Mouse (Mus musculus): Measurements from ENCODE around the gene Epha1. TPM values are rescaled to one million over a fixed set of nuclear protein-coding genes. Genes with fewer than 3 reads are reported as not detected.
A peak's percentile ranks its signal among the peaks of the same experiment; 100 is the strongest.

Gene Epha1
- polyA plus RNA-seq, 1 experiment from 2014 or later: 9.4 TPM

- H3K27ac ChIP-seq: no peak overlapping the region
- H3K4me1 ChIP-seq: peaks cover 2% of the 10 kb centered on the region
- H3K4me3 ChIP-seq: no peak overlapping the region
- H3K9ac ChIP-seq: no peak overlapping the region
- ATAC-seq (ENCODE audit: low FRiP score, low read depth): no peak
- H3K27me3 ChIP-seq: peaks cover 9% of the 10 kb centered on the region
- H3K4me2 ChIP-seq (replicated peaks): no peak overlapping the region
- H3K9me3 ChIP-seq: no peaks in the 10 kb centered on the region
- H3K36me3 ChIP-seq: no peaks in the 10 kb centered on the region
- 73% methylated on average over 3 of the region's 3 CpGs for WGBS
Observed at GRCm38 (mm10) chr6:42328757-42329156, 44.3 kb downstream of the Epha1 start.

GRCm38 (mm10) chr6:42326509-42326908, 46.6 kb downstream of the Epha1 start:
- no peak overlapping the region for H3K9ac ChIP-seq
- H3K4me2 ChIP-seq (replicated peaks): no peak overlapping the region
- WGBS: 94% methylated on average over 3 of the region's 3 CpGs
- H3K27me3 ChIP-seq: peaks cover 31% of the 10 kb centered on the region
- no peak for ATAC-seq (ENCODE audit: low FRiP score, low read depth)
- no peaks in the 10 kb centered on the region for H3K36me3 ChIP-seq
- H3K27ac ChIP-seq: no peak overlapping the region
- no peak overlapping the region for H3K4me3 ChIP-seq
- peaks cover 11% of the 10 kb centered on the region for H3K4me1 ChIP-seq
- no peaks in the 10 kb centered on the region for H3K9me3 ChIP-seq

- no peak overlapping the region for H3K27ac ChIP-seq
- H3K4me2 ChIP-seq (replicated peaks): peak overlapping the region; percentile 95
- no peaks in the 10 kb centered on the region for H3K9me3 ChIP-seq
- peaks cover 11% of the 10 kb centered on the region for H3K4me1 ChIP-seq
- no peak for ATAC-seq (ENCODE audit: low FRiP score, low read depth)
- H3K27me3 ChIP-seq: peaks cover 41% of the 10 kb centered on the region
- H3K4me3 ChIP-seq: peak overlapping the region; percentile 66
- peak overlapping the region; percentile 73 for H3K9ac ChIP-seq
- 2% methylated on average over 7 of the region's 7 CpGs for WGBS
- H3K36me3 ChIP-seq: no peaks in the 10 kb centered on the region
Observed at GRCm38 (mm10) chr6:42325268-42325609, 47.8 kb downstream of the Epha1 start.

GRCm38 (mm10) chr6:42324482-42325267, 48.4 kb downstream of the Epha1 start, which contains the start of gene Fam131b:
Fam131b (minus strand) TSS chr6:42324643.
- WGBS: under 1% methylated on average over 60 of the region's 68 CpGs
- Histone ChIP-seq H3K27ac (no peak within 1 kb of the TSS), H3K4me2 (replicated peaks) (peak within 1 kb of the TSS; percentile 95), H3K36me3 (no peaks in the 10 kb centered on the region), H3K27me3 (peaks cover 41% of the 10 kb centered on the region), H3K4me3 (peak within 1 kb of the TSS; percentile 66), H3K9me3 (no peaks in the 10 kb centered on the region), H3K4me1 (peaks cover 11% of the 10 kb centered on the region), H3K9ac (peak within 1 kb of the TSS; percentile 73)
- ATAC-seq (ENCODE audit: low FRiP score, low read depth): peak; percentile 90

GRCm38 (mm10) chr6:42324067-42324481, 49.0 kb downstream of the Epha1 start:
- H3K9me3 ChIP-seq: no peaks in the 10 kb centered on the region
- H3K4me3 ChIP-seq: peak overlapping the region; percentile 66
- peak overlapping the region; percentile 95 for H3K4me2 ChIP-seq (replicated peaks)
- no peaks in the 10 kb centered on the region for H3K36me3 ChIP-seq
- H3K27me3 ChIP-seq: peaks cover 41% of the 10 kb centered on the region
- peaks cover 11% of the 10 kb centered on the region for H3K4me1 ChIP-seq
- peak overlapping the region; percentile 73 for H3K9ac ChIP-seq
- no peak overlapping the region for H3K27ac ChIP-seq
- peak; percentile 59 for ATAC-seq (ENCODE audit: low FRiP score, low read depth)
- WGBS: under 1% methylated on average over 24 of the region's 32 CpGs

GRCm38 (mm10) chr6:42323371-42324066, 49.5 kb downstream of the Epha1 start:
- H3K4me1 ChIP-seq: peaks cover 11% of the 10 kb centered on the region
- 0 out of 2 replicates have a peak, but pooled peaks have one; percentile 3 for ATAC-seq (ENCODE audit: low FRiP score, low read depth)
- H3K4me2 ChIP-seq (replicated peaks): peak overlapping the region; percentile 95
- peak overlapping the region; percentile 66 for H3K4me3 ChIP-seq
- under 1% methylated on average over 28 of the region's 28 CpGs for WGBS
- peaks cover 41% of the 10 kb centered on the region for H3K27me3 ChIP-seq
- H3K9me3 ChIP-seq: no peaks in the 10 kb centered on the region
- peak overlapping the region; percentile 73 for H3K9ac ChIP-seq
- no peak overlapping the region for H3K27ac ChIP-seq
- H3K36me3 ChIP-seq: no peaks in the 10 kb centered on the region

- Histone ChIP-seq H3K4me1 (peaks cover 4% of the 10 kb centered on the region), H3K27me3 (peaks cover 27% of the 10 kb centered on the region), H3K27ac (no peak overlapping the region), H3K4me2 (replicated peaks) (no peak overlapping the region), H3K36me3 (peaks cover 14% of the 10 kb centered on the region; the same call in 1 of the 2 replicates), H3K4me3 (no peak overlapping the region), H3K9me3 (no peaks in the 10 kb centered on the region), H3K9ac (no peak overlapping the region)
- 73% methylated on average over 4 of the region's 4 CpGs for WGBS
- ATAC-seq (ENCODE audit: low FRiP score, low read depth): no peak
Observed at GRCm38 (mm10) chr6:42318293-42318692, 54.8 kb downstream of the Epha1 start.

GRCm38 (mm10) chr6:42310427-42311053, 62.5 kb downstream of the Epha1 start:
- no peak for ATAC-seq (ENCODE audit: low FRiP score, low read depth)
- Histone ChIP-seq H3K4me3 (no peak overlapping the region), H3K36me3 (peaks cover 13% of the 10 kb centered on the region), H3K27ac (no peak overlapping the region), H3K27me3 (no peaks in the 10 kb centered on the region), H3K4me1 (no peaks in the 10 kb centered on the region), H3K9ac (no peak overlapping the region), H3K4me2 (replicated peaks) (no peak overlapping the region), H3K9me3 (no peaks in the 10 kb centered on the region)
- 85% methylated on average over 2 of the region's 2 CpGs for WGBS

- no peak for ATAC-seq (ENCODE audit: low FRiP score, low read depth)
- Histone ChIP-seq H3K9me3 (no peaks in the 10 kb centered on the region), H3K27me3 (no peaks in the 10 kb centered on the region), H3K4me1 (no peaks in the 10 kb centered on the region), H3K36me3 (peaks cover 13% of the 10 kb centered on the region), H3K27ac (no peak overlapping the region), H3K4me2 (replicated peaks) (no peak overlapping the region), H3K4me3 (no peak overlapping the region), H3K9ac (no peak overlapping the region)
- 45% methylated on average over 8 of the region's 8 CpGs for WGBS
Observed at GRCm38 (mm10) chr6:42309816-42310378, 63.2 kb downstream of the Epha1 start.

Measured in limb, embryonic 13.5 days (tissue).